Mouse (Mus musculus) heart, adult 2 months (tissue): Measurements from ENCODE around the gene Gm28539. TPM values are rescaled to one million over a fixed set of nuclear protein-coding genes. Genes with fewer than 3 reads are reported as not detected.
A peak's percentile ranks its signal among the peaks of the same experiment; 100 is the strongest.
"Not testable (repeated sequence)": the region's sequence is repeated elsewhere in the genome, so short reads cannot be mapped to it uniquely, and the experiment has no call there.

Experiments
- DNase-seq, 2 experiments: peaks; one replicate each; pipeline ENCODE4 v3.0.0; 2021
- H3K27ac ChIP-seq: fragments of 200-600 bp; 2 replicates; pipeline ENCODE4 v1.8.1; 2022
- H3K27me3 ChIP-seq: fragments of 200-500 bp; 2 replicates; pipeline ENCODE4 v1.6.1; 2012; ENCODE audit warnings: mild to moderate bottlenecking, low read length, inconsistent platforms, mixed read lengths; ENCODE audit not compliant: control insufficient read depth, insufficient read depth
- H3K36me3 ChIP-seq: fragments of 200-500 bp; 2 replicates; pipeline ENCODE4 v1.6.1; 2012; ENCODE audit warnings: low read length, inconsistent platforms; ENCODE audit not compliant: control insufficient read depth, insufficient read depth
- H3K4me1 ChIP-seq: fragments of 200-500 bp; 2 replicates; pipeline ENCODE4 v1.6.1; 2011; ENCODE audit warnings: low read length; ENCODE audit not compliant: control insufficient read depth, insufficient read depth
- H3K4me3 ChIP-seq: fragments of 200-600 bp; 2 replicates; pipeline ENCODE4 v1.8.1; 2022
- H3K79me2 ChIP-seq: fragments of 200-500 bp; replicated peaks from 2 replicates; pipeline ENCODE4 v1.6.1; 2012; ENCODE audit warnings: mild to moderate bottlenecking, inconsistent platforms, low read length, moderate library complexity, mixed read lengths; ENCODE audit not compliant: control insufficient read depth, insufficient read depth
- H3K9ac ChIP-seq: fragments of 200-500 bp; 2 replicates; pipeline ENCODE4 v1.6.1; 2012; ENCODE audit warnings: low read depth, mild to moderate bottlenecking, control low read depth, inconsistent platforms, low read length, mixed read lengths
- CTCF ChIP-seq: fragments of 200-600 bp; IDR thresholded peaks from 2 replicates; pipeline ENCODE4 v1.8.1; 2022; ENCODE audit warnings: antibody characterized with exemption, mild to moderate bottlenecking, moderate library complexity
- EP300 ChIP-seq: fragments of 200-500 bp; IDR thresholded peaks from 2 replicates; pipeline ENCODE4 v1.6.1; 2011; ENCODE audit warnings: low read depth, low read length, control low read depth; ENCODE audit not compliant: insufficient read depth
- POLR2A ChIP-seq: fragments of 200-500 bp; IDR thresholded peaks from 2 replicates; pipeline ENCODE4 v1.6.1; 2011; ENCODE audit warnings: mild to moderate bottlenecking, low read depth, low read length, control low read depth; ENCODE audit not compliant: insufficient read depth
- WGBS: fragments of 180-500 bp; shearing (Covaris S2); methylation state at CpG from one replicate; pipeline ENCODE4 v1.1.7; 2018; 5-methylcytosine and 5-hydroxymethylcytosine counted together
- intact Hi-C: fragments of 180-260 bp; cut with DNase I; formaldehyde crosslinking; loops from one replicate; pipeline ENCODE4 v1.15.1; 2025
- polyA plus RNA-seq: library from polyadenylated mRNA; depleted of rRNA; stranded (reverse); fragments of >200 nt; gene quantifications from 2 replicates; pipeline ENCODE4 v1.2.3, GENCODE M21; 2012; rRNA removed
- total RNA-seq, 2 experiments: library from RNA; stranded (reverse); gene quantifications; 2 replicates each; pipeline ENCODE4 v1.2.3; 2021

The Gm28539 gene
- total and polyA plus RNA-seq, 3 experiments = 1.3 TPM; not detected in 2

DNA sequence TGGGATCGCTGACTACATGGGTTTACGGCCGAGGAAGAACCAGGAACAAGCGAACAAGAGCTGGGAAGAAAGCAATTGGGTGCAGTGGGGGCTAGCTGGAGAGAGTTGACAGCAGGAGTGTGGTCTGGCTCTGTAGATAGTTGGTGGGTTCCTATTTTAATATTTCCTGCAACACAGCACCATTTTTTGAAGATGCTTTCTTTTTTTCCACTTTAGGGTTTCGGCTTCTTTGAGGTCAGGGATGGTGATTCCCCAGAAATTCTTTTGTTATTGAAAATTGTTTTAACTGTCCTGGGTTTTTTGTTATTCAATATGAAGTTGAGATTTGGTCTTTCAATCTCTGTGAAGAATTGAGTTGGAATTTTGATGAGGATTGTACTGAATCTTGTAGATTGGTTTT lies 150.5 kb downstream of the Gm28539 start:
- Histone ChIP-seq H3K79me2 (no peaks in the 10 kb centered on the region), H3K4me3 (no peak overlapping the region), H3K27ac (no peak overlapping the region), H3K27me3 (no peaks in the 10 kb centered on the region), H3K9ac (no peak overlapping the region), H3K4me1 (no peaks in the 10 kb centered on the region), H3K36me3 (no peaks in the 10 kb centered on the region)
- TF ChIP-seq EP300 = no peak
- no peak for TF ChIP-seq POLR2A
- TF ChIP-seq CTCF = no peak
- DNase-seq = no peak
- intact Hi-C loops = no loop called here
- WGBS = 86% methylated on average over 5 of the region's 5 CpGs

DNA sequence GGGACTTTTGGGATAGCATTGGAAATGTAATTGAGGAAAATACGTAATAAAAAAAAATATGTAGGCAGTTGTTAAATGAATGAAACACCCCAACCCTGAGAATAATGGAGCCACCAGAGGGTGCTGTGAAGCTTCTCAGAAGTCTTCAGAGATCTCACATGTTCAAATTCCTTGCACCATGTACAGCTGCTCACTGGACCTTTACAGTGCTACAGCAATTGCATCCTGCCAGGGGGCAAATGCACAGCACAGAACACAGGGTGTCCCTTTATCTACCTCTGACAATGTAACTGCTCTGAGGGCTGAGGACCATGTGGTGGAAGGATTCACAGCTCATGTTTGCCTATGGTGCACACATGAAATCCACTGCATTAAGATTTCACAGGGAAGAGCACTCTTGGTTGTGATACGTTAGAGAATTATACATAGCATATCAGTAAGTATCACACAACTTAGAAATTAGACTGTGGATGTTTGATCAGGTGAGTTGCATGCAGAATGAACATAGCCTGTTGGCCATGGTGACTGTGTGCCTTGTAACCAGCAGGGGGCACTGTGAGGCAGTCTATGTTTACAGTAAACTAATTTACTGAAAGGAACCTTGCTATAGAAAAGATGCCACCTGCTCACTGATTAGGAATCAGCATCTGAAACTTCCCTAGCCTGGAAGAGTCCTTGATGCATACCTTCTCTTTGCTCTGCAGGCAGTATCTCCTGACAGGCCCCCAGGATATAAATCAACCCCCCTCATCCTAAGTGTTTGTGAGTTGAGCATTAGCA lies 166.4 kb downstream of the Gm28539 start:
- H3K27ac ChIP-seq, H3K27me3 ChIP-seq, intact Hi-C loops, DNase-seq, H3K79me2 ChIP-seq, H3K4me3 ChIP-seq, H3K4me1 ChIP-seq, H3K9ac ChIP-seq, H3K36me3 ChIP-seq: not testable (repeated sequence)
- peak; percentile 48 for TF ChIP-seq CTCF
- WGBS = 20% methylated on average over 2 of the region's 2 CpGs

DNA sequence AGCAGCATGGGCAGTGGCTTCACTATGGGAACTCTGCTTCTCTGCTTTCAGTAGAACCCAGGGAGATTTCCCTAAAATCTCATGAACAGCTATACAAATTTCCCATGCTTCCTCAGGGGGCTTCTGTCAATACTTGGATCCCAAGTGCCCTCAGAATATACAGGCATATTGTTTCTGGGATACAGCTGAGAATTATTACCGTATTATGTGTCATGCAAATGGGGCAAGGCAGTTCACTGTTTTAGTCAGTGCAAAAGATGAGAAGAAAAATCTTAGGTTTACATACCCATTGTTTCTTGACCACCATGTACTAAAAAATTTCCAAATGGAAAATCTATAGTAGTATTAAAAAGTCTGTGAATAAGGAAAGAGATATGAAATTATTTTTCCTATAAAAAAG lies 167.4 kb downstream of the Gm28539 start:
- Histone ChIP-seq H3K4me1 (no peaks in the 10 kb centered on the region), H3K9ac (no peak overlapping the region), H3K79me2 (no peaks in the 10 kb centered on the region), H3K27me3 (no peaks in the 10 kb centered on the region), H3K36me3 (no peaks in the 10 kb centered on the region), H3K4me3 (no peak overlapping the region), H3K27ac (no peak overlapping the region)
- no peak for TF ChIP-seq CTCF
- TF ChIP-seq EP300 = no peak
- TF ChIP-seq POLR2A = no peak
- WGBS = 78% methylated on average over 1 of the region's 1 CpGs
- no peak for DNase-seq
- intact Hi-C loops = no loop called here

DNA sequence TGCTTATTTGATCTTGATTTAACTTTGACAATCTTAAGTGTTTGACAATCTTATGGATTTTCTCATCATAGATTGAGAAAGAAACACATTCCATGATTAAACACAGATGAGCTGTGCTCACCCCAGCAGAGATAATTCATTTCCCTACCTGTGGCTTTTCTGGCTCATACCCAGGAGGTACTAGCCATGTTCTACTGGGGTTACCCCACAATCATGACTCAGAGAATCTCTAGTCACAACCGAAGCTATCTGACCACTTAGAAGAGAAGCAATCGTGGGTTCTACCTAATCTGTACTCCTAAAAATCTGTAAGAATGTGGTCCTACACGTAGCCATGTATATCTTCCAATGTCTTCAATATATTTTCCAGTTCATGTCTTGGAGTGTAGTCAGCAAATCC lies 168.9 kb downstream of the Gm28539 start:
- intact Hi-C loops = no loop called here
- 59% methylated on average over 3 of the region's 3 CpGs for WGBS
- no peak overlapping the region for H3K4me3 ChIP-seq
- TF ChIP-seq EP300 = no peak
- no peak for TF ChIP-seq POLR2A
- no peak for TF ChIP-seq CTCF
- no peak for DNase-seq
- no peaks in the 10 kb centered on the region for H3K4me1 ChIP-seq
- H3K27ac ChIP-seq = no peak overlapping the region
- H3K9ac ChIP-seq = no peak overlapping the region
- H3K79me2 ChIP-seq = no peaks in the 10 kb centered on the region
- H3K27me3 ChIP-seq = no peaks in the 10 kb centered on the region
- H3K36me3 ChIP-seq = no peaks in the 10 kb centered on the region

Other genes starting within 250 kb of the Gm28539 start
- gene Tbx1, start 245.9 kb upstream of the Gm28539 start, total RNA-seq = 1 to 10 TPM in 1 of 2 experiments, under 1 TPM in 1; 0.68 to 1.1 TPM
- gene Tbx1, start 245.9 kb upstream of the Gm28539 start, polyA plus RNA-seq = 0.91 and 1.3 TPM in 2 replicates
- gene Gp1bb, start 214.2 kb upstream of the Gm28539 start, total RNA-seq = 1 to 10 TPM in 1 of 2 experiments, under 1 TPM in 1; 0.86 to 3.5 TPM
- gene Gp1bb, start 214.2 kb upstream of the Gm28539 start, polyA plus RNA-seq = 1.3 and 5.6 TPM in 2 replicates
- 1 to 10 TPM; 1.1 TPM for gene Gm49601, start 210.2 kb upstream of the Gm28539 start, total RNA-seq
- gene Gm49601, start 210.2 kb upstream of the Gm28539 start, polyA plus RNA-seq = 3.1 and 4.9 TPM in 2 replicates
- 1 to 10 TPM; 3.2 to 5.6 TPM for gene Sept5, start 206.6 kb upstream of the Gm28539 start, total RNA-seq
- gene Sept5, start 206.6 kb upstream of the Gm28539 start, polyA plus RNA-seq = 7.1 and 7.3 TPM in 2 replicates
- gene Cldn5, start 59.7 kb upstream of the Gm28539 start, total RNA-seq = 10 to 100 TPM; 14.7 to 19.5 TPM
- gene Cldn5, start 59.7 kb upstream of the Gm28539 start, polyA plus RNA-seq = 27.6 and 38.3 TPM in 2 replicates
- 10 to 100 TPM; 45.4 to 48.5 TPM for gene Ufd1, start 24.8 kb upstream of the Gm28539 start, total RNA-seq
- gene Ufd1, start 24.8 kb upstream of the Gm28539 start, polyA plus RNA-seq = 30.3 and 42.6 TPM in 2 replicates
- gene Cdc45, start 24.6 kb upstream of the Gm28539 start, total RNA-seq = 1 to 10 TPM; 2.5 to 3.4 TPM
- 3.9 and 5.2 TPM in 2 replicates for gene Cdc45, start 24.6 kb upstream of the Gm28539 start, polyA plus RNA-seq
- 10 to 100 TPM; 23.3 to 25.5 TPM for gene 2510002D24Rik, start within 50 bp of the Gm28539 start, total RNA-seq
- 46.9 and 68.1 TPM in 2 replicates for gene 2510002D24Rik, start within 50 bp of the Gm28539 start, polyA plus RNA-seq
- 10 to 100 TPM; 48.3 to 57.2 TPM for gene Mrpl40, start 40.3 kb downstream of the Gm28539 start, total RNA-seq
- gene Mrpl40, start 40.3 kb downstream of the Gm28539 start, polyA plus RNA-seq = 13.2 and 19.1 TPM in 2 replicates
- 10 to 100 TPM; 19.0 to 20.9 TPM for gene Hira, start 40.5 kb downstream of the Gm28539 start, total RNA-seq
- gene Hira, start 40.5 kb downstream of the Gm28539 start, polyA plus RNA-seq = 23.1 and 24.4 TPM in 2 replicates